Mouse (Mus musculus) hindbrain, postnatal 0 days (tissue): ENCODE data around the gene Foxp1. TPM values are rescaled to one million over a fixed set of nuclear protein-coding genes. Genes with fewer than 3 reads are reported as not detected.

Experiments used
- ATAC-seq: fragments of 200-750 bp; cut with Nextera tagmentation; 2 replicates; pipeline ENCODE4 v1.8.0; 2017; ENCODE audit warnings: mild to moderate bottlenecking, moderate TSS enrichment, moderate library complexity
- DNase-seq: peaks from one replicate; pipeline ENCODE4 v3.0.0-alpha.2; 2015; ENCODE audit warnings: low spot score
- H3K27ac ChIP-seq: fragments of 300-500 bp; sonication (generic); 2 replicates; pipeline ENCODE4 v1.5.1; 2014; ENCODE audit warnings: mild to moderate bottlenecking
- H3K27me3 ChIP-seq: fragments of 300-500 bp; sonication (generic); 2 replicates; pipeline ENCODE4 v1.6.1; 2014; ENCODE audit warnings: low read length, mixed read lengths; ENCODE audit not compliant: insufficient read depth
- H3K36me3 ChIP-seq: fragments of 300-500 bp; sonication (generic); 2 replicates; pipeline ENCODE4 v1.6.1; 2014; ENCODE audit warnings: low read length, mixed read lengths; ENCODE audit not compliant: insufficient read depth
- H3K4me1 ChIP-seq: fragments of 300-500 bp; sonication (generic); 2 replicates; pipeline ENCODE4 v1.6.1; 2014; ENCODE audit warnings: antibody characterized with exemption, low read length, mixed read lengths; ENCODE audit not compliant: insufficient read depth
- H3K4me2 ChIP-seq: fragments of 300-500 bp; sonication (generic); 2 replicates; pipeline ENCODE4 v1.6.1; 2014; ENCODE audit warnings: low read depth, mild to moderate bottlenecking, low read length, moderate library complexity, mixed read lengths
- H3K4me3 ChIP-seq: fragments of 300-500 bp; sonication (generic); 2 replicates; pipeline ENCODE4 v1.5.1; 2014; ENCODE audit warnings: low read length
- H3K9ac ChIP-seq: fragments of 300-500 bp; sonication (generic); replicated peaks from 2 replicates; pipeline ENCODE4 v1.6.1; 2014; ENCODE audit warnings: mild to moderate bottlenecking, low read length, moderate library complexity, mixed read lengths
- H3K9me3 ChIP-seq: fragments of 300-500 bp; sonication (generic); 2 replicates; pipeline ENCODE4 v1.6.1; 2016; ENCODE audit warnings: low read length, mixed read lengths
- CTCF ChIP-seq: IDR thresholded peaks from 2 replicates; pipeline ENCODE4 v1.5.1; 2016; ENCODE audit warnings: antibody characterized with exemption, control low read depth, low read depth
- WGBS: fragments of 180-500 bp; shearing (Covaris S2); extraction: QIAGEN DNeasy Blood & Tissue Kit; methylation state at CpG from one replicate; pipeline ENCODE4 v1.1.7; 2014; 5-methylcytosine and 5-hydroxymethylcytosine counted together
- polyA plus RNA-seq: library from polyadenylated mRNA; unstranded; fragments of >200 nt; fragmentation: Nextera tagmentation; extraction: Ambion mirVana; gene quantifications from 2 replicates; pipeline ENCODE4 v1.2.1, GENCODE M21; 2015
- total RNA-seq: library from RNA; depleted of rRNA; stranded (reverse); fragments of >200 nt; gene quantifications from 2 replicates; pipeline ENCODE4 v1.2.3, GENCODE M21; 2014

Gene Foxp1
- total and polyA plus RNA-seq, 2 experiments from 2014 or later = 53.6 to 54.8 TPM

DNA sequence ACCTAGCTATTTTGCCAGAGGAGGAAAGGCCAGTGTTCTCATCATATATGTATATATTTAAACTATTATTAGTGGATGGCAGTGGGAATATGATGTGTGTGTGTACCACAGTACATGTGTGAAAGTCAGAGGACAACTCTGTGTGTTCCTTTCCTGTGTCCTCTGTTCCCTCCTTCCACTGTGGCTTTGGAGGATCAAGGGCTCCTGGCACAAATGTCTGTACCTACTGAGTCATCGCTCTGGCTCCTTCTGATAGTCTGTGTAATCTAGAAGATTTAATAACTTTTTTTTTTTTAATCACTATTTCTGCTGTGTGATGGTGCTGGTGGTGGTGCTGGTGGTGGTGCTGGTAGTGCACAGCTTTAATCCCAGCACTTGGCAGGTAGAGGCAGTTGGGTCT is 452.8 kb downstream of the Foxp1 start:
- no peak for TF ChIP-seq CTCF
- H3K27me3 ChIP-seq = no peaks in the 10 kb centered on the region
- DNase-seq = no peak
- H3K9me3 ChIP-seq = no peaks in the 10 kb centered on the region
- 93% methylated on average over 1 of the region's 1 CpGs for WGBS
- H3K27ac ChIP-seq = no peak overlapping the region
- H3K4me2 ChIP-seq = no peak overlapping the region
- no peaks in the 10 kb centered on the region for H3K4me1 ChIP-seq
- ATAC-seq = no peak
- no peak overlapping the region for H3K9ac ChIP-seq
- no peaks in the 10 kb centered on the region for H3K36me3 ChIP-seq
- no peak overlapping the region for H3K4me3 ChIP-seq

DNA sequence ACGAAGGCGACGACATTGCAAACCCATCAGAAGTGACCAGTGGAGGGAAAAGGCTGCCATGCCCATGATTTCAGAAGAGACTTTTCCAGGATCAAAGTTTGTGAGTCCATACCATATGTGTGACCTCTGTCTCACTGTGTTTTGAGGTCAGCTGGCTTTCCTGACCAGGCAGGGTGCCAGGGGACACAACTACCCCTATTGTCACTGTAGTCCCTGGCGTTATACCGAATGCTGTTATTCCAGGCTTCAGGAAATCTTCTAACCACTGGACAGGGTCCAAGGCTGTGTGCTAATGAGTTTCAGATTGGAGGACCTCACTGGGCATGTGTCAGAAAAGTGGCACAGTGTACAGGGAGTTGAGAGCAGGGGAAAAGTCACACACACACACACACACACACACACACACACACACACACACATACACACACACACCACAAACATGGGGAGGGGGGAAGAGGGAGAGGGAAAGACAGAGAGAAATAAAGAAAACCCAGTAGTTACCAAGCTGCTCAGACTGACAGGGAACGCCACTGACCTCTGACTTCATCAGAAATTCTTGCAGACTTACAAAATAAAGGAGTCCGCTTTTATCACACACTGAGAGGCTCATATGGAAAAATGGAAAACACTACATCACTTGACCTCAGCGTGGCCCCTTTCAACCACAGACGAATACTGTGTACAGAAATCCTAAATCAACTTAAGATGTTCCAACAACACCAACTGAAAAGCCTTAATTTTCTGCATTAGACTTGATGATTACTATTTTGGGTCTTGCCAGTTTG is 456.8 kb downstream of the Foxp1 start:
- no peak for TF ChIP-seq CTCF
- 55% methylated on average over 9 of the region's 9 CpGs for WGBS
- Histone ChIP-seq H3K27ac (no peak overlapping the region), H3K4me3 (no peak overlapping the region), H3K4me2 (no peak overlapping the region), H3K36me3 (no peaks in the 10 kb centered on the region), H3K9ac (no peak overlapping the region), H3K27me3 (no peaks in the 10 kb centered on the region), H3K9me3 (no peaks in the 10 kb centered on the region), H3K4me1 (no peaks in the 10 kb centered on the region)
- peak; percentile 21 for DNase-seq
- no peak for ATAC-seq

DNA sequence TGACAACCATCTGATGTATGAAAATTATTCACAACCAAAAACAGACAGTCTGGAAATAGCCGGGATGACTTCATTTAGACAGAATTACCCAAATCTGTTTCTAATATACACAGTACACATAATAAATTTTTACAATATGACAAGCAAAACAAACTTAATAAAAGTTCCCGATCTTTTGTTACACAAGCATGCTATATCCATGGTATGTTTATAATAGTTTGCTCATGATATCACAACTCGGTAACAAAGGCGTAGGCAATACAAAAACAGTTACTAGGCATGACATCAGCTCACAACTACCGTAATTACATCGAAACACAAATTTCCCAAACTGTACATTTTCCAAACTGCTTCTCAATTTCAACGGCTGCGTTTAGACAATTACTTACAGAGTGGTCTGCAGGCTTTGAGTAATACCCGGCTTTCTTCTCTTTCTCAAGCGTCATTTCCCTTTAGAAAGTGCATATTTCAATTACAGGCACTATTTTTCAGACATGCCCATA is 458.5 kb downstream of the Foxp1 start:
- 91% methylated on average over 10 of the region's 10 CpGs for WGBS
- no peak for DNase-seq
- H3K27ac ChIP-seq = no peak overlapping the region
- H3K9ac ChIP-seq = no peak overlapping the region
- no peaks in the 10 kb centered on the region for H3K4me1 ChIP-seq
- no peak for TF ChIP-seq CTCF
- H3K36me3 ChIP-seq = no peaks in the 10 kb centered on the region
- H3K4me3 ChIP-seq = no peak overlapping the region
- no peak overlapping the region for H3K4me2 ChIP-seq
- H3K9me3 ChIP-seq = no peaks in the 10 kb centered on the region
- ATAC-seq = no peak
- H3K27me3 ChIP-seq = no peaks in the 10 kb centered on the region

DNA sequence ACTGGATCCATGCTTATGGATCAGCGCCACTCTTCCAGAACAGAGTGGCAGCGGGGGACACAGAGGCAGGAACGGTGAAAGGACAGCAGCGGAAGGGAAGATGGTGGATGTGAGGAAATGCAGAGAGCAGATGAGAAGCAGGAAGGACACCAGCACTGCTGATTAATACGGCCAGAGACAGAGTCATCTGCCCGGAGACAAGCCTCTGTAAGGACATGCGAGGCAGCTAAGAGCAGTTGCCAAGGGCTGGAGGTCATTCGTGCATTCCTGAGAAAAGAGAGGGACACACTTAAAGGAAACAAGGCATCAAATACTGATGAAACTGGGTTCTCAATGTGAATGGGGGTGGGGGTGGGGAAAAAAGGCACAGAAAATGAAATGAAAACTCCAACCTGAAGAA is 459.6 kb downstream of the Foxp1 start:
- 85% methylated on average over 8 of the region's 8 CpGs for WGBS

DNA sequence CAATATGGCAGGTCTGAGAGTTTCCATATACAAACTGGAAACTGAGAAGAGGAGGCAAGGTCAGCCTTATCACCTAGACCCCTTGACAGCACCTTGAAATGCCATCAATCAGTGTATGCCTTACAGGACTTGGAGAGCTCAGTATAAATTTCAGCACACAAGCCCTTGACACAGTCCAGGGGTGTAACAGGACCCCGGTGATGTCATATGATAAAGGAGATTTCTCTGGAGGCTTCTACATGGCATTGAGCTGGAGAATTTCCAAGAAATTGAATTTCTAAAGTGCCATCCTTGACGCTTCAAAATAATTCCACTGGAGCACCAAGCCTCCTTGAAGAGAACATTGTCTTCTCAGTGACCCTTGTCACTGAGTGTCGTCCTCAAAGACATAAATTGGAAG is 463.8 kb downstream of the Foxp1 start:
- Histone ChIP-seq H3K27ac (no peak overlapping the region), H3K4me2 (no peak overlapping the region), H3K4me3 (no peak overlapping the region), H3K9me3 (no peaks in the 10 kb centered on the region), H3K9ac (no peak overlapping the region), H3K4me1 (no peaks in the 10 kb centered on the region), H3K27me3 (no peaks in the 10 kb centered on the region), H3K36me3 (no peaks in the 10 kb centered on the region)
- ATAC-seq (no peak), DNase-seq (no peak)
- WGBS = 51% methylated on average over 3 of the region's 3 CpGs
- no peak for TF ChIP-seq CTCF

More for the DNA sequence above, 459.6 kb downstream of the Foxp1 start:
- Histone ChIP-seq H3K4me3 (no peak overlapping the region), H3K4me2 (no peak overlapping the region), H3K27me3 (no peaks in the 10 kb centered on the region), H3K27ac (no peak overlapping the region), H3K4me1 (no peaks in the 10 kb centered on the region), H3K9ac (no peak overlapping the region), H3K36me3 (no peaks in the 10 kb centered on the region), H3K9me3 (no peaks in the 10 kb centered on the region)
- ATAC-seq (no peak), DNase-seq (no peak)
- TF ChIP-seq CTCF = no peak

DNA sequence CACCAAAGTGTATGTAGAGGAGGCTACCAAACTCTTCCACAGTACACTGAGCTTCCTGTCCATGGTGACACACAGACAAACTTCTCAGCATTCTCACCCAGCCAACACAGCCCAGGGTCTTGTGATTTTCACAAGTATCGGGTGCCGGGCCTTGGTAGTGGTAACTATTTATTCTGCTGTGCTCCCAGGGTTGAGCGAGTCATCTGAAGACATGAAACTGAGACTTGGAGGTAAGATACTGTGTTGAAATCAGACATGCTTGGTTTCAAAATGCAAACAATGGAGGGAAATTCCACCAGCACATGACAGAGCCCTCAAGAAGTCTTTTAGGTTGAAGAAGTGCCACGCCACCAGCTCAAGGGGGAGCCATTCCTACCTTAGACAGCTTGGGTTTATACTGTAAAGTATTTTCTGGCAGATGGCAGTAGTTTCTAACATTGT is 465.4 kb downstream of the Foxp1 start:
- no peak overlapping the region for H3K9ac ChIP-seq
- WGBS = 92% methylated on average over 4 of the region's 4 CpGs

DNA sequence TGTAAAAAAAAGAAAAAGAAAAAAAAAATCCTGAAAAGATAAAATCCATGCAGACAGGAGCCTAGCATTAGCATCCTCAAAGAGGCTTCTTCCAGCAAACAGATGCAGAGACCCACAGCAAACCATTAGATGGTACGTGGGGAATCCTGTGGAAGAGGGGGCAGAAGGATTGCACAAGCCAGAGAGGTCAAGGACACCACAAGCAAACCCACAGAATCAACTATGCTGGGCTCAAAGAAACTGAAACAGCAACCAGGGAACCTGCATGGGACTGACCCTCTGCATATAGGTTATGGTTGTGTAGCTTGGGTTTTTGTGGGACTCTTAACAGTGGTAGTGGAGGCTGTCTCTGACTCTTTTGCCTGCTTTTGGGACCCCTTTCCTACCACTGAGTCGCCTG is 466.1 kb downstream of the Foxp1 start:
- no peak for TF ChIP-seq CTCF
- Histone ChIP-seq H3K4me2 (no peak overlapping the region), H3K4me3 (no peak overlapping the region), H3K27me3 (no peaks in the 10 kb centered on the region), H3K27ac (no peak overlapping the region), H3K4me1 (no peaks in the 10 kb centered on the region), H3K36me3 (no peaks in the 10 kb centered on the region), H3K9ac (no peak overlapping the region), H3K9me3 (no peaks in the 10 kb centered on the region)
- ATAC-seq = no peak
- WGBS = 89% methylated on average over 2 of the region's 2 CpGs
- no peak for DNase-seq

More for the DNA sequence above, 465.4 kb downstream of the Foxp1 start:
- H3K4me1 ChIP-seq = no peaks in the 10 kb centered on the region
- no peak overlapping the region for H3K4me2 ChIP-seq
- TF ChIP-seq CTCF = no peak
- ATAC-seq (no peak), DNase-seq (no peak)
- no peak overlapping the region for H3K4me3 ChIP-seq
- no peak overlapping the region for H3K27ac ChIP-seq
- H3K9me3 ChIP-seq = no peaks in the 10 kb centered on the region
- H3K27me3 ChIP-seq = no peaks in the 10 kb centered on the region
- H3K36me3 ChIP-seq = no peaks in the 10 kb centered on the region
